Mouse (Mus musculus): Measurements from ENCODE around the gene Tcf7l2. TPM values are rescaled to one million over a fixed set of nuclear protein-coding genes. Genes with fewer than 3 reads are reported as not detected.

Tcf7l2 gene
- polyA plus RNA-seq, 1 experiment: 6.2 TPM

- Histone ChIP-seq H3K4me3 (ENCODE audit: control insufficient read depth, low read depth, low read length) (no peak overlapping the region), H3K36me3 (ENCODE audit: control insufficient read depth, insufficient read depth, low read length) (no peaks in the 10 kb centered on the region), H3K27me3 (ENCODE audit: control insufficient read depth, insufficient read depth, low read length) (no peaks in the 10 kb centered on the region), H3K27ac (ENCODE audit: control insufficient read depth, insufficient read depth, low read depth, low read length) (no peak overlapping the region), H3K4me1 (ENCODE audit: control insufficient read depth, insufficient read depth, low read length) (no peaks in the 10 kb centered on the region; the same call in 1 of the 2 replicates)
- TF ChIP-seq POLR2A (IDR thresholded peaks at IDR 0.05; ENCODE audit: control insufficient read depth, low read depth, low read length): no peak
- TF ChIP-seq CTCF (IDR thresholded peaks at IDR 0.05; ENCODE audit: control insufficient read depth, insufficient read depth, insufficient replicate concordance, low read depth, low read length): no peak
Observed at GRCm38 (mm10) chr19:55838389-55839035, 96.9 kb downstream of the Tcf7l2 start.

GRCm38 (mm10) chr19:55839036-55839555, 97.5 kb downstream of the Tcf7l2 start:
- Histone ChIP-seq H3K4me1 (ENCODE audit: control insufficient read depth, insufficient read depth, low read length) (no peaks in the 10 kb centered on the region; the same call in 1 of the 2 replicates), H3K4me3 (ENCODE audit: control insufficient read depth, low read depth, low read length) (no peak overlapping the region), H3K36me3 (ENCODE audit: control insufficient read depth, insufficient read depth, low read length) (no peaks in the 10 kb centered on the region), H3K27ac (ENCODE audit: control insufficient read depth, insufficient read depth, low read depth, low read length) (no peak overlapping the region), H3K27me3 (ENCODE audit: control insufficient read depth, insufficient read depth, low read length) (no peaks in the 10 kb centered on the region)
- TF ChIP-seq CTCF (IDR thresholded peaks at IDR 0.05; ENCODE audit: control insufficient read depth, insufficient read depth, insufficient replicate concordance, low read depth, low read length) (no peak), POLR2A (IDR thresholded peaks at IDR 0.05; ENCODE audit: control insufficient read depth, low read depth, low read length) (no peak)

- H3K27me3 ChIP-seq (ENCODE audit: control insufficient read depth, insufficient read depth, low read length): no peaks in the 10 kb centered on the region
- no peak overlapping the region for H3K4me3 ChIP-seq (ENCODE audit: control insufficient read depth, low read depth, low read length)
- H3K36me3 ChIP-seq (ENCODE audit: control insufficient read depth, insufficient read depth, low read length): no peaks in the 10 kb centered on the region
- H3K4me1 ChIP-seq (ENCODE audit: control insufficient read depth, insufficient read depth, low read length): no peaks in the 10 kb centered on the region; the same call in 1 of the 2 replicates
- TF ChIP-seq CTCF (IDR thresholded peaks at IDR 0.05; ENCODE audit: control insufficient read depth, insufficient read depth, insufficient replicate concordance, low read depth, low read length): no peak
- TF ChIP-seq POLR2A (IDR thresholded peaks at IDR 0.05; ENCODE audit: control insufficient read depth, low read depth, low read length): no peak
- no peak overlapping the region for H3K27ac ChIP-seq (ENCODE audit: control insufficient read depth, insufficient read depth, low read depth, low read length)
Observed at GRCm38 (mm10) chr19:55840499-55841121, 99.0 kb downstream of the Tcf7l2 start.

GRCm38 (mm10) chr19:55842046-55842445, 100.4 kb downstream of the Tcf7l2 start:
- TF ChIP-seq CTCF (IDR thresholded peaks at IDR 0.05; ENCODE audit: control insufficient read depth, insufficient read depth, insufficient replicate concordance, low read depth, low read length) (no peak), POLR2A (IDR thresholded peaks at IDR 0.05; ENCODE audit: control insufficient read depth, low read depth, low read length) (no peak)
- Histone ChIP-seq H3K27me3 (ENCODE audit: control insufficient read depth, insufficient read depth, low read length) (no peaks in the 10 kb centered on the region), H3K36me3 (ENCODE audit: control insufficient read depth, insufficient read depth, low read length) (no peaks in the 10 kb centered on the region), H3K27ac (ENCODE audit: control insufficient read depth, insufficient read depth, low read depth, low read length) (no peak overlapping the region), H3K4me1 (ENCODE audit: control insufficient read depth, insufficient read depth, low read length) (no peaks in the 10 kb centered on the region; the same call in 1 of the 2 replicates), H3K4me3 (ENCODE audit: control insufficient read depth, low read depth, low read length) (no peak overlapping the region)

GRCm38 (mm10) chr19:55843111-55843887, 101.7 kb downstream of the Tcf7l2 start:
- Histone ChIP-seq H3K27me3 (ENCODE audit: control insufficient read depth, insufficient read depth, low read length) (no peaks in the 10 kb centered on the region), H3K4me3 (ENCODE audit: control insufficient read depth, low read depth, low read length) (no peak overlapping the region), H3K36me3 (ENCODE audit: control insufficient read depth, insufficient read depth, low read length) (no peaks in the 10 kb centered on the region), H3K4me1 (ENCODE audit: control insufficient read depth, insufficient read depth, low read length) (no peaks in the 10 kb centered on the region; the same call in 1 of the 2 replicates), H3K27ac (ENCODE audit: control insufficient read depth, insufficient read depth, low read depth, low read length) (no peak overlapping the region)
- TF ChIP-seq POLR2A (IDR thresholded peaks at IDR 0.05; ENCODE audit: control insufficient read depth, low read depth, low read length): no peak
- TF ChIP-seq CTCF (IDR thresholded peaks at IDR 0.05; ENCODE audit: control insufficient read depth, insufficient read depth, insufficient replicate concordance, low read depth, low read length): no peak

DNA sequence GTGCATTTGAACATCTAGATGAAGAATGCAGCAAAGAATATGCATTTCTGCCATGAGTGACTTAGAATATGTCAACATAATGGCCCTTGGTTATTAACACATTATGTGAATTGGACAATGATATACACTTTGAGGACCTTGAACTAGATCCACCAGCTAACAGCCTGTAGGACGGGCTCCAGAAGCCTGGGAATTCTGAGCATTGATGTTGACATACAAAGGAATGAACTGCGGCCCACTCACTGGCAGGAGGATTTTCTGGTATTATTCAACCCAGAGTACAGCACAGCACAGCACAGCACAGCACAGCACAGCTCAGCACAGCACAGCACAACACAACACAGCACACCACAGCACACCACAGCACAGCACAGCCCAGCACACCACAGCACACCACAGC, 104.1 kb downstream of the Tcf7l2 start:
- no peak for TF ChIP-seq CTCF (IDR thresholded peaks at IDR 0.05; ENCODE audit: control insufficient read depth, insufficient read depth, insufficient replicate concordance, low read depth, low read length)
- TF ChIP-seq POLR2A (IDR thresholded peaks at IDR 0.05; ENCODE audit: control insufficient read depth, low read depth, low read length): no peak
- Histone ChIP-seq H3K4me3 (ENCODE audit: control insufficient read depth, low read depth, low read length) (no peak overlapping the region), H3K27ac (ENCODE audit: control insufficient read depth, insufficient read depth, low read depth, low read length) (no peak overlapping the region), H3K4me1 (ENCODE audit: control insufficient read depth, insufficient read depth, low read length) (no peaks in the 10 kb centered on the region), H3K27me3 (ENCODE audit: control insufficient read depth, insufficient read depth, low read length) (no peaks in the 10 kb centered on the region), H3K36me3 (ENCODE audit: control insufficient read depth, insufficient read depth, low read length) (no peaks in the 10 kb centered on the region)

DNA sequence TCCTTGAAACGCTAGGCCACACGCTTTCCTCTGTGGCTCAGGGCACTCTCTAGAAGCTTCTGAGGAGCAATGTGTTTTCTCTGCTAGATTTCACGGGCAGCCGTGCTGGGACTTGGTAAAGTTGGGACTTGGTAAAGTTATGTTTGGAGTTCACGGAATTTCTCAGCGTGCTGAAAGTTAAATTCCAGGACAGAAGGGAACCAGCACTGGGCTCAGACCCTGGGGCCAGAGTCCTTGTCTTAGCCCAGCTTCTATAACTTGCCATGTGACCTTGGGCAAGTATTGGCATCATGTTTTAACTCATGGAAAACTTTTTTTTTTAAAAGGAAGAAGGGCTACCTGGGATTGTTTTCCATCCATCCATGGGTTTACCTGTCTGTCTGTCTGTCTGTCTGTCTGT, 104.6 kb downstream of the Tcf7l2 start:
- no peaks in the 10 kb centered on the region for H3K36me3 ChIP-seq (ENCODE audit: control insufficient read depth, insufficient read depth, low read length)
- H3K27ac ChIP-seq (ENCODE audit: control insufficient read depth, insufficient read depth, low read depth, low read length): no peak overlapping the region
- TF ChIP-seq POLR2A (IDR thresholded peaks at IDR 0.05; ENCODE audit: control insufficient read depth, low read depth, low read length) (no peak), CTCF (IDR thresholded peaks at IDR 0.05; ENCODE audit: control insufficient read depth, insufficient read depth, insufficient replicate concordance, low read depth, low read length) (no peak)
- H3K4me3 ChIP-seq (ENCODE audit: control insufficient read depth, low read depth, low read length): no peak overlapping the region
- no peaks in the 10 kb centered on the region for H3K4me1 ChIP-seq (ENCODE audit: control insufficient read depth, insufficient read depth, low read length)
- no peaks in the 10 kb centered on the region for H3K27me3 ChIP-seq (ENCODE audit: control insufficient read depth, insufficient read depth, low read length)

All from testis, adult 2 months (tissue).